Mouse (Mus musculus) forebrain, embryonic 11.5 days (tissue): ENCODE data around the gene Nat8f5. TPM values are rescaled to one million over a fixed set of nuclear protein-coding genes. Genes with fewer than 3 reads are reported as not detected.
"Not testable (repeated sequence)": the region's sequence is repeated elsewhere in the genome, so short reads cannot be mapped to it uniquely, and the experiment has no call there.

Experiments used
- ATAC-seq: fragments of 200-750 bp; cut with Nextera tagmentation; replicated peaks from 2 replicates; pipeline ENCODE4 v1.8.0; 2017; ENCODE audit warnings: moderate TSS enrichment; ENCODE audit not compliant: low FRiP score
- DNase-seq: peaks from one replicate; pipeline ENCODE4 v3.0.0-alpha.2; 2017; ENCODE audit warnings: low spot score
- H3K27ac ChIP-seq: fragments of 300-500 bp; sonication (generic); 2 replicates; pipeline ENCODE4 v1.5.1; 2014; ENCODE audit warnings: low read depth, low read length
- H3K27me3 ChIP-seq: fragments of 300-500 bp; sonication (generic); 2 replicates; pipeline ENCODE4 v1.6.1; 2014; ENCODE audit warnings: mild to moderate bottlenecking, low read length, mixed read lengths; ENCODE audit not compliant: control insufficient read depth, insufficient read depth
- H3K36me3 ChIP-seq: fragments of 300-500 bp; sonication (generic); 2 replicates; pipeline ENCODE4 v1.6.1; 2014; ENCODE audit warnings: mild to moderate bottlenecking, low read length, moderate library complexity, mixed read lengths; ENCODE audit not compliant: control insufficient read depth, insufficient read depth
- H3K4me1 ChIP-seq: fragments of 300-500 bp; sonication (generic); replicated peaks from 2 replicates; pipeline ENCODE4 v1.6.1; 2014; ENCODE audit warnings: low read length, mixed read lengths; ENCODE audit not compliant: control insufficient read depth, insufficient read depth
- H3K4me2 ChIP-seq: fragments of 300-500 bp; sonication (generic); 2 replicates; pipeline ENCODE4 v1.6.1; 2014; ENCODE audit warnings: low read depth, mild to moderate bottlenecking, low read length, moderate library complexity, mixed read lengths; ENCODE audit not compliant: severe bottlenecking
- H3K4me3 ChIP-seq: fragments of 300-500 bp; sonication (generic); 2 replicates; pipeline ENCODE4 v1.5.1; 2014; ENCODE audit warnings: low read depth, low read length
- H3K9ac ChIP-seq: fragments of 300-500 bp; sonication (generic); 2 replicates; pipeline ENCODE4 v1.6.1; 2014; ENCODE audit warnings: low read length
- H3K9me3 ChIP-seq: fragments of 300-500 bp; sonication (generic); 2 replicates; pipeline ENCODE4 v1.6.1; 2016; ENCODE audit warnings: low read length, mixed read lengths; ENCODE audit not compliant: control insufficient read depth
- WGBS: fragments of 180-500 bp; shearing (Covaris S2); extraction: QIAGEN DNeasy Blood & Tissue Kit; methylation state at CpG from one replicate; pipeline ENCODE4 v1.1.7; 2014; 5-methylcytosine and 5-hydroxymethylcytosine counted together
- polyA plus RNA-seq: library from polyadenylated mRNA; unstranded; fragments of >200 nt; fragmentation: Nextera tagmentation; extraction: Ambion mirVana; gene quantifications from 2 replicates; pipeline ENCODE4 v1.2.1, GENCODE M21; 2014

Gene Nat8f5
- polyA plus RNA-seq, 1 experiment from 2014 or later, result not detected

GRCm38 (mm10) chr6:85843677-85844458, 23.1 kb upstream of the Nat8f5 start:
- 67% methylated on average over 25 of the region's 25 CpGs for WGBS

GRCm38 (mm10) chr6:85839982-85840381, 19.2 kb upstream of the Nat8f5 start:
- H3K4me1 ChIP-seq, result no peaks in the 10 kb centered on the region
- WGBS, result 37% methylated on average over 4 of the region's 4 CpGs
- H3K4me2 ChIP-seq, result no peak overlapping the region
- ATAC-seq, result no peak
- H3K27me3 ChIP-seq, result no peaks in the 10 kb centered on the region
- no peak for DNase-seq
- H3K9ac ChIP-seq, result no peak overlapping the region
- H3K36me3 ChIP-seq, result no peaks in the 10 kb centered on the region
- no peak overlapping the region for H3K27ac ChIP-seq
- H3K4me3 ChIP-seq, result no peak overlapping the region
- no peaks in the 10 kb centered on the region for H3K9me3 ChIP-seq

More at GRCm38 (mm10) chr6:85843677-85844458, 23.1 kb upstream of the Nat8f5 start:
- H3K9ac ChIP-seq, H3K4me2 ChIP-seq, H3K27me3 ChIP-seq, H3K36me3 ChIP-seq, ATAC-seq, H3K4me3 ChIP-seq, H3K27ac ChIP-seq, DNase-seq, H3K9me3 ChIP-seq, H3K4me1 ChIP-seq: not testable (repeated sequence)

- Histone ChIP-seq H3K9ac (no peak overlapping the region), H3K27me3 (no peaks in the 10 kb centered on the region), H3K9me3 (no peaks in the 10 kb centered on the region), H3K27ac (no peak overlapping the region), H3K4me3 (no peak overlapping the region), H3K4me1 (no peaks in the 10 kb centered on the region), H3K4me2 (no peak overlapping the region), H3K36me3 (no peaks in the 10 kb centered on the region)
- DNase-seq, result no peak
- no peak for ATAC-seq
- 32% methylated on average over 8 of the region's 8 CpGs for WGBS
Observed at GRCm38 (mm10) chr6:85838674-85839073, 17.9 kb upstream of the Nat8f5 start.

GRCm38 (mm10) chr6:85837307-85837706, 16.5 kb upstream of the Nat8f5 start:
- H3K4me3 ChIP-seq, H3K27ac ChIP-seq, H3K9ac ChIP-seq, H3K36me3 ChIP-seq, H3K9me3 ChIP-seq, H3K4me1 ChIP-seq, H3K27me3 ChIP-seq: not testable (repeated sequence)
- 0 out of 2 replicates have a peak overlapping the region, but pooled peaks have one; percentile 2 for H3K4me2 ChIP-seq
- 13% methylated on average over 12 of the region's 12 CpGs for WGBS
- ATAC-seq, result 0 out of 2 replicates have a peak, but pooled peaks have one; percentile 53
- DNase-seq, result peak; percentile 74

GRCm38 (mm10) chr6:85836827-85837226, 16.1 kb upstream of the Nat8f5 start:
- not testable (repeated sequence) for H3K9ac ChIP-seq, H3K4me2 ChIP-seq, ATAC-seq, H3K4me1 ChIP-seq, H3K9me3 ChIP-seq, H3K36me3 ChIP-seq, H3K4me3 ChIP-seq, H3K27me3 ChIP-seq, H3K27ac ChIP-seq
- peak; percentile 64 for DNase-seq
- 25% methylated on average over 8 of the region's 9 CpGs for WGBS

GRCm38 (mm10) chr6:85836098-85836497, 15.3 kb upstream of the Nat8f5 start:
- not testable (repeated sequence) for H3K9me3 ChIP-seq, H3K27ac ChIP-seq, H3K4me1 ChIP-seq, DNase-seq, ATAC-seq, H3K36me3 ChIP-seq, H3K27me3 ChIP-seq, H3K4me2 ChIP-seq, H3K4me3 ChIP-seq, H3K9ac ChIP-seq
- WGBS, result 82% methylated on average over 5 of the region's 5 CpGs

GRCm38 (mm10) chr6:85835104-85835503, 14.3 kb upstream of the Nat8f5 start:
- WGBS, result 82% methylated on average over 1 of the region's 2 CpGs
- not testable (repeated sequence) for H3K9ac ChIP-seq, H3K9me3 ChIP-seq, H3K4me1 ChIP-seq, H3K4me2 ChIP-seq, DNase-seq, H3K27me3 ChIP-seq, ATAC-seq, H3K27ac ChIP-seq, H3K36me3 ChIP-seq, H3K4me3 ChIP-seq

- H3K9ac ChIP-seq, H3K4me1 ChIP-seq, H3K27me3 ChIP-seq, H3K36me3 ChIP-seq, H3K4me2 ChIP-seq, H3K4me3 ChIP-seq, H3K27ac ChIP-seq, H3K9me3 ChIP-seq, ATAC-seq, DNase-seq: not testable (repeated sequence)
Observed at GRCm38 (mm10) chr6:85834504-85835100, 13.8 kb upstream of the Nat8f5 start.
